Mouse (Mus musculus): ENCODE data around the gene Gm20422.

Gene Gm20422

DNA sequence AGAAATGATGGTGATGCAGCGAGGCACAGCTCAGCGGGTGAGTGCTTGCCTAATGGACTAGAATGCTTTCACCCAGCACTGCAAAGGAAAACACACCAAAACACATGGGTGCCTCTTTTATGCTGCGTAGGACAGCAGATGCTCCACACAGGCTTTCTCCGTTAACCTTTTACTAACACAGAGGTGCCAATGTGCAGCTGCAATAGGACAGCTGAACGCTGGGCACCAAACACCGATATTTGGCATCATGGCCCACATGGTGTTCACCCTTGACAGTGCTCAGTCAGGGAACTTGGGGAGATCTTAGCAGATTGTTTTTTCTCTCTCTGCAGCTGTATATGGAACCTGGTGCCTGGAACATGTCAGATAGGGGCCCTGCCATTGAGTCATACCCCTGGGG is 20.2 kb upstream of the Gm20422 start:
- no peak for DNase-seq (ENCODE audit: extremely low read depth, insufficient read length, low spot score)

DNA sequence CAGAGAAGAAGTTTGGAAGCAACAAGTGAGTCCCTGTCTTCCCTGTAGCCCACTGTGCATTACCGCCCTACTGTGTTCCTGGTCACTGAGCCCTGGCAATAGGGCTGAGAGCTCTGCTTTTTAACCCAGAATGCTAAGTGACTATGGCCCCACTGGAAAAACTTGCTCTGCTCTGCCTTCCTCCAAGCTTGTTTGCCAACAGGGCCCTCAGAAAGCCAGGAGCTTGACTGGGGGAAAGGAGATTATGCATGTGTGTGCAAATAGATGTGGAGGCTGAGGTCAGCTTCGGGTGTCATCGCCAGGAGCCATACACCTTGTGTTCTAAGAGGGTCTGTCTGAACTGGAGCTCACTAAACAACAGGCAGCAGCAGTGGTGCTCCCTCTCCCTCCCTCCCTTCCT is 19.4 kb upstream of the Gm20422 start:
- no peak for DNase-seq (ENCODE audit: extremely low read depth, insufficient read length, low spot score)

DNA sequence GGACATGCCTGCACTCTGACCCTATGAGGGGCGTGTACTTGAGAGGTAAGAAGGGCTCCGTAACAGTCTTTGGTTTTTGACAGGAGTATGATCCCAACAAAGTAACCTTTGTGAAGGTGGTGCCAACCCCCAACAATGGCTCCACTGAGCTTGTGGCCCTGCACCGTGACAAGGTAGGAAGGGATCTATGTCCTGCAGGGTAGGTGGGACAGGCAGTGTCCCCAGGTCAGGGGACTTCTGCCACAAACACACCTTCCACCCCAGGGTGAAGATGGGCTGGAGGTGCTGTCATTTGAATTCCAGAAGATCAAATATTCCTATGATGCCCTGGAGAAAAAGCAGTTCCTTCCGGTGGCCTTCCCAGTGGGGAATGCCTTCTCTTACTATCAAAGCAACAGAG is 19.0 kb upstream of the Gm20422 start:
- DNase-seq (ENCODE audit: extremely low read depth, insufficient read length, low spot score), result no peak

DNA sequence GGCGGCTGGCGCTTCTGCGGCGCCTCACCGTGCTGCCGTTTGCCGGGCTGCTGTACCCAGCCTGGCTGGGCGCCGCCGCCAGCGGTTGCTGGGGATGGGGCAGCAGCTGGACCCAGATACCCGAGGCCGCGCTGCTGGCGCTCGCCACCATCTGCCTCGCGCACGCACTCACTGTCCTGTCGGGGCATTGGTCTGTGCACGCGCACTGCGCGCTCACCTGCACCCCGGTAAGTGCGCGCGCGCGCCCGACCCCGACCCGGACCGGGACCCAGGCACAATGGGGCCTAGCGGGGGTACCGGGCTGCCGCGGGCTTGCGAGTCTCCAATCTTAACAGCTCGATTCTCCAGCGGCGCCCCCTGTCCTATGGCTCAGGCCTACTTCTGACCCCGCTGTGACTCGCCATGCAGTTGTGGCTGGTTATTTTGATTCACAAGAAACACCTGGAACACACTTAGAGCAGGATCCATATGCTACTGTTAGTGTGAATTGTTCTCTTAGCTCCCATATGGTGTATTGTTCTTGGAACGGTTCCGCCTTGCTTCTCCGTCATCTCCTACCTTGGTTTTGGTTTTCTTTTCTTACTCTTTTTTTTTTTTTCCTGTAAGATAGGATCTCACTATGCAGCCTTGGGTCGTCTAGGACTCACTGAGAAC is 16.9 kb upstream of the Gm20422 start:
- DNase-seq (ENCODE audit: extremely low read depth, insufficient read length, low spot score), result no peak

DNA sequence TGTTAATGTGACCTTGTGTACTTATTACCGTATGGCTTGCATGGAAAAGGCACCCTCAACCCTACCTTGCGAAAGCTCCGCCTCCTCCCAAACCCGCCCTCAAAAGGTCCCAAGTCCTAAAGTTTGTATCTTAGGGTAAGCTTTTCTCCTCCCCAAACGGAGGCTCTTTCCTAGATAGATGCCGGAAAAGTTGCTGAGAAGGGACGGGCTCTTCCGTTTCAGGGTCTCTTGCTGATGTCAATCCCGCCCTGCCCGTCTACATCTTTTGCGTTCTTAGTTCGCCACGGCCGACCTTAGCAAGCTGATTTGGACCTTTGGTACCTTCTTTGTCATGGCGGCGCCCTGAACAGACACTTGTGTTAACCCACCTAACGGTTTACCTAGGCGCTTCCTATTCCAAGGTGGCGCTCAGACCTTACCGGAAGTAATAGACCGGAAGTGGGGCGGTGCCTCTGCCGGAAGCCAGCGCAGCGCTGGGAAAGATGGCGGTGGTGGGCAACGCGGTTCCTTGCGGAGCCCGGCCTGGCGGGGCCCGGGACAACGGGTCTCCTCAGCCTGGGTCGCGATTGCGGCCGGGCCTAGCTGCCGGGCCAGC is 16.2 kb upstream of the Gm20422 start, which contains the start of the genes Atp13a1 and Zfp866:
Gene Atp13a1, plus strand, starts transcription at position 391 of the 595 bp plus-strand sequence.
Gene Zfp866, minus strand, starts transcription at position 406 of the 595 bp plus-strand sequence.
- peak; percentile 80 for DNase-seq (ENCODE audit: extremely low read depth, insufficient read length, low spot score)

DNA sequence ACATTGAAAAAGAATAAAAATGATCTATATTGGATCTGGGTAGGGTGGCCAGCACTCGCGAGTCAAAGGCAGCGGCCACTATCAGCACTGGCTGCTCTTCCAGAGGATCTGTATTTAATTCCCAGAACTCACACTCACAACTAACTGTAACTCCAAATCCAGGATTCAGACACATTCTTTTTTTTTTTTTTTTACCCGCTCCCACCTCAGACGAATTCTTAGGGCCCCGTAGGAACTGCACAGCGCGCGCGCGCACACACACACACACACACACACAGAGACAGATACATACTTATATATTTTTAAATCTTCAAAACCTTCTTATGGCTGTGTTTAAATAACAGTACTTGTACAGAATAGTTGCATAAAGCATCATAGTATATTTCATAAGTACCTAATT is 15.7 kb upstream of the Gm20422 start:
- DNase-seq (ENCODE audit: extremely low read depth, insufficient read length, low spot score), result peak; percentile 30

DNA sequence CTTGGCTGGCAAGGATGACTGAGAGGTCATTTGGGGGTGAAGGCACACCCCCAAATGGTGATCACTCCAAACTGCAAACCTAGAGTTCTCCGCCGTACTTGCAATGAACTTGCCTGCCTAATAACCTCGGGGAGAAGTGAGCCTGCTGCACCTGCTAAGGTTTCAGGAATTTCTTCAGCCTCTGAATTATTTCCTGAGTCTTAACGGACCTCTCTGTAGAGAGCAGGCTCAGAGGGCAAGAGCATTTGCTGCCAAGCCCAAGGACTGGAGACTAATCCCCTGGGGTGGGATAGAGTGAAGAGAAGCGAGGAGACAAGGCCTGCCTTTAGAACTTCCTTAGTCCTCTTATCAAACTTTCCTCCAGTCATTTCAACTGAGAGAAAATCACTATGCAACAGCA is 15.0 kb upstream of the Gm20422 start:
- DNase-seq (ENCODE audit: extremely low read depth, insufficient read length, low spot score), result no peak

DNA sequence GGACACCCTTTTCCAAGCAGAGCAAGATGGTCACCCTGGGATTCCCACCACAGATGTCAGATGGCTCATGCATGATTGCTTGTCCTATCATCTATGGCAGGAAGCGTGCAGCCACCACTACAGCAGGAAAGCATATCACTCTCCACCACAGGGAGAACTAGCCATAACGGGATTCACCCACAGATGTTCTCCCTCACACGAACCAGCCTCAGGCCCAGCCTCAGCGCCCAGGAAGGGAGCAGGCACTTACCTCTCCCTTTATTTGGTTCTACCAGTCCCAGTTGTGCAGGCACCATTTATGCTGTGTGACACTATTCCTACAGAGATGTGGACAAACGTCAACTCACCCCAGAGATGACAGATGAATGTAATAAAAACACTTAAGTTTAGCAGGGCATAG is 14.4 kb upstream of the Gm20422 start:
- no peak for DNase-seq (ENCODE audit: extremely low read depth, insufficient read length, low spot score)

DNA sequence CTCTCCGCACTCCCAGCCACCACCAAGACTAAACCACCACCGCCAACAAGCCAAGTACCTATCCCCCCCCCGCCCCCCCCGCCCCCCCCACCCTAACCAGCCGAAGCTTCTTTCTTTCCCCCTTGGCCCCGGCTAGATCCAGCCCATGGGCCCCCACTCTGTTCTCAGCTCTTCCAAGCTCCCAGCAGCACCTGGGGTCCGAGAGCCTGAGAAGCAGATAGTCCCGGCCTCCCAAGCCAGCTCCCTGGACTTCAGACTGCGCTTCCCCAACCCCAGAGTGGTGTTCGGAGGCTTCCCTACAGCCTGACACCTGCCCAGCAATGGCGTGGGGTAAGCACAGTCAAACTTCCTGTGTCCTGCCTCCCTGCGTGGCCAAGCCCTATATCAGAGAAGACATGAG is 2.4 kb upstream of the Gm20422 start:
- no peak for DNase-seq (ENCODE audit: extremely low read depth, insufficient read length, low spot score)

DNA sequence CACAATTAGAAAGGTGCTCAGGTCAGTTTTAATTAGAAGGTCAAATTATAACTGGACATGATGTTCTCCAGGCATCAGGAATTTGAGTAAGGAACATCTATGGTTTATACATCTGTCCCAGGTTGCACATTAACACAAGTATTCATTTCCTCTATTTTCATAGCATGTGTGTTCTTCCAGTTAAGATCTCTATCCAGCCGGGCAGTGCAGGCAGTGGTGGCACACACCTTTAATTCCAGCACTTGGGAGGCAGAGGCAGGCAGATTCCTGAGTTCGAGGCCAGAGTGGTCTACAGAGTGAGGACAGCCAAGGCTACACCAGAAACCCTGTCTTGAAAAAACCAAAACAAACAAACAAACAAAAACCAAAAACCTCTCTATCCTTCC is 456 bp upstream of the Gm20422 start:
- no peak for DNase-seq (ENCODE audit: extremely low read depth, insufficient read length, low spot score)

DNA sequence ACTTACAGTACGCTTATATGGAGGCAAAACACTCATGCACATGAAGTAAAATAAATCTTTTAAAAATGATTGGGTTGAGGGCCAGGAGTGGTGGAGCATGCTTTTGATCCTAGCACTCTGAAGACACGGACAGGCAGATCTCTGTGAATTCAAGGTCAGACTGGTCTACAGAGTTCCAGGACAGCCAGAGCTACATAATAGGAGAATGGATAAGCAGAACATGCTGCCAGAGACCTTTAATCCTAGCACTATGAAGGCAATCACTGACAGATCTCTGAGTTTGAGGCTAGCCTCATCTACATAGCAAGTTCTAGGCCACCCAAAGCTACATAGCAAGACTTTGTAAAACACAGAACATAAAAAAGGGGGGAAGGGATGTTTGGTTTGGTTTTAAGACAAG is 2.6 kb downstream of the Gm20422 start:
- DNase-seq (ENCODE audit: extremely low read depth, insufficient read length, low spot score), result no peak

DNA sequence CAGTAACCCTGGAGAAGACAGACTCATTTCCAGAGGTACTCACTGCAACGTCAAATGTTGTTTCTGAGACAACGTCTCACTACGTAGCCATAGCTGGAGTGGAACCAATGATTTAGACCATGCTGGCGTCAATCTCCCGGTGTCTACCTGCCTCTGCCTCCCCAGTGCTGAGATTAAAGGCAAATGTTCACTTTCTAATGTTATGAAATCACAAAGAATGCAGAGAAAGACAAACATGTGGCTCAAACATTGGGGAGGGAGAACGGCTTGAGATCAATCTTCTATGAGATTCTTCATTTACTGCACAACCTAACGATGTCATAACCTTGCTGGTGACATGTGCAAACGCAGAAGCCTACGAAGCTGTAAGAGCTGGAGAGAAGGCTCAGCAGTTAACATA is 3.5 kb downstream of the Gm20422 start:
- no peak for DNase-seq (ENCODE audit: extremely low read depth, insufficient read length, low spot score)

DNA sequence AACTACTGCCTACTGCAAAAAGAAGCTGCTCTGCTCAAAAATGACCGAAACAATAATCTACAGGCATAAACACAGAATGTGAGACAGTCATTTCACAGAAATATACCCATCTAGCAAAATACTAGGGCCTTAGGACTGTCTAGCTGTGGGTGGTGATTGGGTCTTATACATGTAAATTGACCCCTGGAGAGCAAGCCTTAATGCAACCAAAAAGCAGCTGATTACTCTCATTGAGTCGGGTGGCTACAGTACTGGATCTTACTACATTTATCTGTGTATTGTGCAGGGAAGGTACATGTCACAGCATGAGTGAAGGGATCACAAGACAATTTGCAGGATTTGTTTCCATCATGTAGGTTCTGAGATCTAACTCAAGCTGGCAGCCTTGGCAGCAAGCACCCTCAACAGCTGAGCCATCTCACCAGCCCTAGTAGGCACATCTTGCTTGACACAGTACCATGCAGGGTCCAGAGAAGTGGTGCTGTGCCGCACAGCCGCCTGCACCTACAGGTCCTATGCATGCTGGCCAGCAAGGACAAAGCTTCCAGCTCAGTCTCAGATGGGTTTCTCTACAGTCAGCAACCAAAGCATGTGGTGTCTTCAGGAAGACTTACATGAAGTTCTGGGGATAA is 12.8 kb downstream of the Gm20422 start:
- no peak for DNase-seq (ENCODE audit: extremely low read depth, insufficient read length, low spot score)

DNA sequence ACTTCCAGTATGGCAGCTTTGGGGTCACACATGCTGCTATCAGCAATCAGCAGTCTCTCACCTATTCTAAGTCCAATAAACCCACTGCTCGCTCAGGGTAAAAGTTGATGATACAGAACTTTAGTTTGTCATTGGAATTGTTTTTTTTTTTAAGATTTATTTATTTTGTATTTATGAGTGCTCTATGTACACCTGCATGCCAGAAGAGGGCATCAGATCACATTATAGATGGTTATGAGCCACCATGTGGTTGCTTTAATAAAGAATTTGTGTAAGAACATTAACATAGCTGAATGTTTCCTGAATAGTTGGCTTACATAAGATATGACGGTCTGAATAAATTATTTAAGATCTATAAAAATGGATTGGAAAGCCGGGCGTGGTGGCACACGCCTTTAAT is 16.4 kb downstream of the Gm20422 start:
- DNase-seq (ENCODE audit: extremely low read depth, insufficient read length, low spot score), result no peak

DNA sequence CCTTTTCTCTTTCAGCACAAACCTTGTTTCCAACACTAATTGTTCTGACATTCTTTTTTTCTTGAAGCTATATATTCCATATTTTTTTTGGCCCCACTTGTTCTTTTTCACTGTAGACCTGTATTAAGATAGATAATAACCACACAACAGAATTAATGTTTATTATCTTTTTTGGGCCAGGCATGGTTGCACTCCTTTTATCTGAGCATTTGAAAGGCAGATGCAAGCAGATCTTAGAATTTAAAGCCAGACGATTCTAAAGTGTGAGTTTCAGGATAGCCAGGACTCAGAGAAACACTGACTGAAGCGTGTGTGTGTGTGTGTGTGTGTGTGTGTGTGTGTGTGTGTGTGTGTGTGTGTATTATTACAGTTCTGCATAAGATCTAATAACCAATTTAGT is 22.2 kb downstream of the Gm20422 start:
- no peak for DNase-seq (ENCODE audit: extremely low read depth, insufficient read length, low spot score)

DNA sequence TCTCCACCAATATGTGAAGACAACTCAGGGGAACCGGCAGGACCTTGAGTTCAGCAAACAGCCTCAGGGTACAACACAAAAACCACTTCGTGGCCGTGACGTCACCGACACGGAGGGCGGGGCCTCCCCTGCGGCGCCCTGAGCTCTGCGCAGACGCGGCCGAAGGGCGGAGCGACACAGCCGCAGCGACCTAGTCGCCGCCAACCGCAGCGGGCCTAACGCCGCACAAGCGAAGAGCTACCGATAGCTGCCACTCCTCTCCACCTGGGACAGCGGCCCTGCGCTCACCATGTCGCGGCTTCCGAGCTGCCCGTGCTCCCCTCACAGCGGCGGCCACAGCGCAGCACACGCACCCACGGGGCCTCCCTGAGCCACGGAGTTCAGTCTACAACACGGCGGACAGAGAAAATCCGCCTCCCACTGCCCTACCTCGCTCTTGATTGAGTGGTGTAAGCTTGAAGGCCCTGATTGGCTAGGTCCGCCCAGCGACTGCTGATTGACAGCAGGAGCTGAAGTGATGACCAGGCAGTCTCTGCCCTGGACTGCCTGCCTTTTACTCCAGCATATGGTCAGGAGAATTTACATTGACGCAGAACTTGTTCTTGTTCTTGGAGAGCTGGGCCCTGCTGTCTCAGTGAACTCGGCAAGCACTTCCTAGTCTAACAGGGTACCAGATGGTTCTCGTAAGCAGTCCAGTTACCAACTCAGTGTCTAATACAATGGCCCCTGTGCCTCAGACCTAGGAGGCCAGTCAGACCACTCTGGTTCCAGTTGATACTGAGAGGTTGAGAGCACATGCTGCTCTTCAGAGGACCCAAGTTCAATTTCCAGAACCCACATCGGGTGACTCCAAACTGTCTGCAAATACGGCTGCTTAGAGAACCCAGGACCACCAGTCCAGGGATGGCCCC is 24.9 kb downstream of the Gm20422 start, which contains the start of gene Zfp963:
Gene Zfp963, minus strand, starts transcription at position 427 of the 911 bp plus-strand sequence.
- DNase-seq (ENCODE audit: extremely low read depth, insufficient read length, low spot score), result peak; percentile 99

DNA sequence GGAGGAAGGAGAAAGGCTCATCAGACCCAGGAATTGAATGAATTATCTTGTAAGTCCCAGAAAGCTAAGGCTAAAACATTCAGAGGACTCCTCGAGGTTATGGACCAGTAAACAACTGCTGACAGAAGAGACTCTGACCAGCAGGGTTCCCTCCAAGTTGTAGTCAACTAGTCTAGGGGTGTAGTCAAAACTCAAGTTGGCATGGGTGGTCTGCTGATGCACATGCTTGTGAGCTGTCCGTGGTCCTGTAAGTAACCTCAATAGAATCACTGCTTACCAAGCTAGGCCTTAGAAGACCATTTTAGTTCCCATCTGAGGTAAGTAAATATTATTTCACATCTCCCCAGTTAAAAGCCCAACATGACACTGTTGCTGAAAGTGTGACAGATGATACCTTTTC is 33.5 kb downstream of the Gm20422 start:
- no peak for DNase-seq (ENCODE audit: extremely low read depth, insufficient read length, low spot score)

DNA sequence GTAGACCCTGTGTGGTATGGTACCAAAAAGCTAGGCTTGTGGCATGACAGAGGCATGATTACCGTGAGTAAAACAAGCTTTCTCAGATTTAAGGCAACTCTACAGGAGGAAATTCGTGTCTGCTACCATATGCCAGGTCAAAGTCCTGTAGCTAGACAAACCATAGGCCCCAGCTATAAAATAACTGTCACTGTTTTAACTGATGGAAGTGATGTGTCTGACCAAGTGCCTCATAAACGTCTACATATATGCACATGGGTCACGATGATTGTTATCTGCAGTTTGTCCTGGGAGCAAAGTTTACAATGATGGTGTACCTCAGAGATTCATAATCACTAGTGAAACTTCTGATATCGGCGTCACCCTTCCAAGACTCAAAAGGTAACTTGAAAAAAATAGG is 33.9 kb downstream of the Gm20422 start:
- DNase-seq (ENCODE audit: extremely low read depth, insufficient read length, low spot score), result no peak

DNA sequence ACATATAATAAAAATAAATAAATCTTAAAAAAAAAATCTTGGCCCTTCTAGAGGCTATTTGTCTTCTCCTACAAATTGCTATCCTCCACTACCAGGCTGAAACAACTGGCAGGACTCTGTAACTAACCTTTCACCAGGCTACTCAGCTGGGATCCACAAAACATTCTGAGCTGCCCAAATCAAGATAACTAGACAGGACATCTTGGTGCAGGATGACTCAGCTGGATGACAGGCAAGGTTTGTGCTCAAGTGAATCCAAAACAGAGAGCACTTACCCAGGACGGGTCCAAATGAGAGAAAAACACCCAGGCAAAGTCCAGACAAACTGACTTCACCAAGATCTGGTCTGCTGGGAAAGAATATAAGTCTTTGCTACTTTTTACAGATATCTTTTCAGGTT is 39.2 kb downstream of the Gm20422 start:
- DNase-seq (ENCODE audit: extremely low read depth, insufficient read length, low spot score), result no peak

DNA sequence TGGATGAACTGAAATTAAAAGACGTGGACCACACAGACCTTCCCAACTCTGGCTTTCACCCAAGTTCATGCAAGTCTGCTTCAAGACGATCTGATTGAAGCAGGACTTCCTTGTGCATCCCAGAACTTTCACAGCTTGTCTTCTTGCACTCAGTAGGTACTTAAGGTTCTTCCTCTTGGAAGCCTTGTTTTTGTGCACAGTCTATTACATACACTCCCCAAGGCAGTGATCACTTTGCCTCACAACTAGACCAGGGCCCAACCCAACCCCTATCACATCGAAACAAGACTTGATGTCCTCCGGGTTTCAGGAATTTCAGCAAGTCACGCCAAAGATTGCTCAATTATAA is 57.5 kb downstream of the Gm20422 start:
- no peak for DNase-seq (ENCODE audit: extremely low read depth, insufficient read length, low spot score)
